Mouse (Mus musculus) megakaryocyte, embryonic 14.5 days (primary cell): ENCODE data around the gene Aurkb.

Experiments
- FLI1 ChIP-seq: IDR thresholded peaks from 2 replicates; pipeline ENCODE4 v1.6.1; 2012; ENCODE audit warnings: low read length, inconsistent platforms, mixed read lengths
- GATA1 ChIP-seq: IDR thresholded peaks from 3 replicates; pipeline ENCODE4 v1.6.1; 2012; ENCODE audit warnings: mixed read lengths, low read length, inconsistent platforms, borderline replicate concordance

DNA sequence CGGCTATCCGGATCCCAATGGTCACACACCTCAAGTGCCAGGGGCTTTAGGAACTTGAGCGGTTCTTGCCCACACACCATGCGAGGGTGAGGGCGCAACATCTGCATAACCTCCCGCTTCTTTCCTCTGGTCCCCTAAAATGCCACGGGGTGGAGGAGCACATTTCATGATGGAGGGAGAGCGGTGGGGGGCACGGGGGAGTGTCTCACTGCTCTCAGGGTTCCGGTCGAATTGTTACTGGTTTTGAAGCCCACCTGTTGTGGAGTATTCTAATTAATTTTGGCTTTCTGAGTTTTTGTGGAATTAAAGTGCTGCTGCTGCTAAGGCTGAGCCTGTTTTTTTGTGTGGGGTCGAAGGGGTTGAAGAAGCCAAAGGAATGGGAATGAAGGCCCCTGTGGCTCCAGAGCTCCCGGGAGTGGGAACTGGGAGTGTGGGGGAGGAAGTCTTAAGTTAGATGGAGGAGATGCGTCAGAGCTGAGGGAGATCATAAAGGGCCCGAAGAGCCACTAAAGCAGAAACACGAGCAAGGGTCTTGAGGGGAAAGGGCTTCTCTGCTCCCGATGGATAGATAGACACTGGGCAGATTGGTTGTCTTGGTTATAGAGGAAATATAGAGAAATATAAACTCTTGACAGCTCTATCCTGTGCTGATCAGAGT, 15.9 kb downstream of the Aurkb start:
- TF ChIP-seq FLI1 = no peak
- no peak for TF ChIP-seq GATA1
